In the genomic region with DNA sequence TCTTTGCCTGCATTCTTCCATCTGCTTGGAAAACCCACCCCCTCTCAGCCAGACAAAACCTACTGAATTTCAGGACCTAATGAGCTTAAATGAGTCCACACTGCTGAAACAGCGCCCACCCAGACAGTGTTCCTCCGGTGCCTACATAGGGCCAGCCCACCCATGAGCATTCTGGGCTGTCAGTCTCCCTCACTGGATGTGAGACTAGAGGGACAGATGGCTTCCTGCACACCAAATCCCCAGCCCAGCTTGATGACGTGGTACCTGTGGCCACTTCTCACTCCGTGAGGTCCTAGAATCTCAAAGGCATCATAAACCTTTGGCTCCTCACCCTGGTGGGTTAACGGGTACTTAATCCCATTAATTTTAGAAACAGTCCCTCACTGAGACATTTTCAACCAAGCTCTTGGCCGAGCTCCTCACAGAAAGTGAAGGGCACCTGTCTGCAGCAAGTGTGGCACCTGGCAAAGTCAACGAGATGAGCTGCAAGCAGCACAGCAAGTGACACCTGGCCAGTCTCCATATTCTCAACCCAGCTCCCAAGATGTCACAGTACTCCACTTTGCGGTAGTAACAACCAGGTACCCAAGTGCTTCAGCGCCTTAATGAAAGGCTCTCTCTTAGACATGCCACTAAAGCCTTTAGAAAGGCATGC, we compare ENCODE assay signal across 10 mouse cellular contexts. TPM values are rescaled to one million over a fixed set of nuclear protein-coding genes. Genes with fewer than 3 reads are reported as not detected.
A peak's percentile ranks its signal among the peaks of the same experiment; 100 is the strongest.
DNase-seq lines count a peak whose midpoint lies in the region; ATAC-seq and TF ChIP-seq lines count a peak whose summit lies in the region.
"Had no signal": no experiment of that assay in that cellular context is flagged by ENCODE, and none has a peak within 500 bp of the region (broad histone marks: within the 10 kb centered on the region; RNA-seq: fewer than 3 reads in every experiment).

No protein-coding gene starts in this region.

- no peaks in the 10 kb centered on the region for H3K36me3 ChIP-seq in embryonic facial prominence, embryonic 15.5 days
- no peaks in the 10 kb centered on the region for H3K36me3 ChIP-seq in limb, embryonic 11.5 days (ENCODE audit: control insufficient read depth, insufficient read depth, low read length)
- no peaks in the 10 kb centered on the region for H3K36me3 ChIP-seq in stomach, postnatal 0 days (ENCODE audit: control insufficient read depth, insufficient read depth, low read length)

- H3K9ac ChIP-seq in embryonic facial prominence, embryonic 15.5 days, result no peak overlapping the region
- H3K9ac ChIP-seq in limb, embryonic 11.5 days (ENCODE audit: low read length), result no peak overlapping the region
- no peak overlapping the region for H3K9ac ChIP-seq in stomach, postnatal 0 days (ENCODE audit: low read length)
- H3K9ac ChIP-seq: liver, embryonic 14.5 days had no signal

- no peak overlapping the region for H3K4me2 ChIP-seq in embryonic facial prominence, embryonic 15.5 days (replicated peaks)
- no peak overlapping the region for H3K4me2 ChIP-seq in limb, embryonic 11.5 days (ENCODE audit: low read depth, severe bottlenecking)
- no peak overlapping the region for H3K4me2 ChIP-seq in stomach, postnatal 0 days (replicated peaks; ENCODE audit: low read depth)

- 0 out of 2 replicates have a peak overlapping the region, but pooled peaks have one; percentile 29 for H3K27ac ChIP-seq in embryonic facial prominence, embryonic 15.5 days (replicated peaks)
- no peak overlapping the region; the same call in 1 of the 2 replicates for H3K27ac ChIP-seq in limb, embryonic 11.5 days (replicated peaks; ENCODE audit: low read depth, low read length)
- no peak overlapping the region for H3K27ac ChIP-seq in stomach, postnatal 0 days (replicated peaks)
- H3K27ac ChIP-seq: liver, embryonic 14.5 days had no signal

- H3K27me3 ChIP-seq in embryonic facial prominence, embryonic 15.5 days, result no peaks in the 10 kb centered on the region
- H3K27me3 ChIP-seq in limb, embryonic 11.5 days (ENCODE audit: control insufficient read depth, insufficient read depth, low read length), result no peaks in the 10 kb centered on the region
- no peaks in the 10 kb centered on the region for H3K27me3 ChIP-seq in stomach, postnatal 0 days (ENCODE audit: control insufficient read depth, insufficient read depth, low read length)

- WGBS in embryonic facial prominence, embryonic 15.5 days, result 69% methylated on average over 9 of the region's 9 CpGs
- WGBS in limb, embryonic 11.5 days, result 50% methylated on average over 9 of the region's 9 CpGs
- 81% methylated on average over 9 of the region's 9 CpGs for WGBS in stomach, postnatal 0 days

- no peak for TF ChIP-seq CTCF in stomach, postnatal 0 days (IDR thresholded peaks at IDR 0.05; ENCODE audit: low read depth)

- peak; percentile 45 for ATAC-seq in frontal cortex, adult (ENCODE audit: low TSS enrichment)
- no peak for ATAC-seq in embryonic facial prominence, embryonic 15.5 days (ENCODE audit: insufficient number of reproducible peaks, low FRiP score, low TSS enrichment, low read depth)
- 0 out of 2 replicates have a peak, but pooled peaks have one; percentile 73 for ATAC-seq in limb, embryonic 11.5 days (ENCODE audit: insufficient number of reproducible peaks, low FRiP score, low TSS enrichment, low read depth)
- no peak for ATAC-seq in stomach, postnatal 0 days (ENCODE audit: low FRiP score, low TSS enrichment)
- ATAC-seq: activated CD4-positive, CD25-positive, alpha-beta regulatory T cell, adult 4 months had no signal

- H3K9me3 ChIP-seq in embryonic facial prominence, embryonic 15.5 days (replicated peaks), result no peaks in the 10 kb centered on the region
- H3K9me3 ChIP-seq in limb, embryonic 11.5 days (ENCODE audit: control insufficient read depth, low read length), result no peaks in the 10 kb centered on the region
- H3K9me3 ChIP-seq in stomach, postnatal 0 days (ENCODE audit: control insufficient read depth, low read length), result no peaks in the 10 kb centered on the region

- DNase-seq in frontal cortex, postnatal 25 days (ENCODE audit: low spot score in 2 of 2), result no peak
- peak; percentile 61 for DNase-seq in retina, postnatal 1 day
- DNase-seq in retina, embryonic 14.5 days (ENCODE audit: low spot score), result no peak
- peak; percentile 53 for DNase-seq in limb, embryonic 11.5 days (ENCODE audit: low spot score)
- DNase-seq in stomach, postnatal 0 days (ENCODE audit: low spot score), result no peak
- DNase-seq: kidney, postnatal 10 days had no signal

- TF ChIP-seq EP300 in stomach, postnatal 0 days (optimal IDR thresholded peaks at IDR 0.05), result no peak

- no peak overlapping the region for H3K4me3 ChIP-seq in embryonic facial prominence, embryonic 15.5 days (replicated peaks)
- H3K4me3 ChIP-seq in limb, embryonic 11.5 days (ENCODE audit: low read depth, low read length), result no peak overlapping the region
- H3K4me3 ChIP-seq in stomach, postnatal 0 days (ENCODE audit: low read depth, low read length), result no peak overlapping the region

- peaks cover 52% of the 10 kb centered on the region for H3K4me1 ChIP-seq in embryonic facial prominence, embryonic 15.5 days
- H3K4me1 ChIP-seq in limb, embryonic 11.5 days (ENCODE audit: control insufficient read depth, insufficient read depth, low read length), result peaks cover 15% of the 10 kb centered on the region
- peaks cover 3% of the 10 kb centered on the region for H3K4me1 ChIP-seq in stomach, postnatal 0 days (replicated peaks; ENCODE audit: control insufficient read depth, insufficient read depth)

RNA-seq across cellular contexts. Expression of a gene that starts 12.8 kb away (rescaled TPM):
- 7.4 and 9.8 TPM in 2 replicates for polyA plus RNA-seq in embryonic facial prominence, embryonic 15.5 days (2015; fragmentation: Nextera tagmentation; extraction: Ambion mirVana)
- 6.4 and 6.6 TPM in 2 replicates for polyA plus RNA-seq in limb, embryonic 11.5 days (2014; fragmentation: Nextera tagmentation; extraction: Ambion mirVana)
- polyA plus RNA-seq in stomach, postnatal 0 days (2015; fragmentation: Nextera tagmentation; extraction: Ambion mirVana), result 5.3 and 5.8 TPM in 2 replicates

Comparison
In these comparisons a context has a peak if more than half of its experiments do, and no peak if none do; other contexts are left out.
1. DNase-seq: peak in retina, postnatal 1 day (single experiment) and limb, embryonic 11.5 days (single experiment); none in frontal cortex, postnatal 25 days (0 of 2), retina, embryonic 14.5 days (single experiment) and stomach, postnatal 0 days (single experiment).
2. ATAC-seq: peak in frontal cortex, adult (single experiment) and limb, embryonic 11.5 days (single experiment); none in embryonic facial prominence, embryonic 15.5 days (single experiment) and stomach, postnatal 0 days (single experiment).